Mouse (Mus musculus) heart, postnatal 0 days (tissue): ENCODE data around the gene Nipsnap1. TPM values are rescaled to one million over a fixed set of nuclear protein-coding genes. Genes with fewer than 3 reads are reported as not detected.

Experiments used
- ATAC-seq: fragments of 200-750 bp; cut with Nextera tagmentation; 2 replicates; pipeline ENCODE4 v1.8.0; 2017; ENCODE audit warnings: low read depth, moderate number of reproducible peaks, moderate library complexity; ENCODE audit not compliant: insufficient read depth
- DNase-seq: peaks from one replicate; pipeline ENCODE4 v3.0.0-alpha.2; 2016; ENCODE audit warnings: low spot score
- H3K27ac ChIP-seq: fragments of 300-500 bp; sonication (generic); 2 replicates; pipeline ENCODE4 v1.5.1; 2014; ENCODE audit warnings: low read depth, mild to moderate bottlenecking
- H3K27me3 ChIP-seq: fragments of 300-500 bp; sonication (generic); 2 replicates; pipeline ENCODE4 v1.6.1; 2014; ENCODE audit warnings: low read length, mixed read lengths; ENCODE audit not compliant: control insufficient read depth, insufficient read depth
- H3K36me3 ChIP-seq: fragments of 300-500 bp; sonication (generic); replicated peaks from 2 replicates; pipeline ENCODE4 v1.6.1; 2014; ENCODE audit warnings: low read length, mixed read lengths; ENCODE audit not compliant: control insufficient read depth, insufficient read depth
- H3K4me1 ChIP-seq: fragments of 300-500 bp; sonication (generic); 2 replicates; pipeline ENCODE4 v1.6.1; 2014; ENCODE audit warnings: antibody characterized with exemption; ENCODE audit not compliant: control insufficient read depth, insufficient read depth
- H3K4me2 ChIP-seq: fragments of 300-500 bp; sonication (generic); 2 replicates; pipeline ENCODE4 v1.6.1; 2014; ENCODE audit warnings: low read depth, mild to moderate bottlenecking, low read length, moderate library complexity
- H3K4me3 ChIP-seq: fragments of 300-500 bp; sonication (generic); 2 replicates; pipeline ENCODE4 v1.5.1; 2014; ENCODE audit warnings: low read depth, low read length
- H3K9ac ChIP-seq: fragments of 300-500 bp; sonication (generic); replicated peaks from 2 replicates; pipeline ENCODE4 v1.6.1; 2014; ENCODE audit warnings: low read depth, low read length, mixed read lengths
- H3K9me3 ChIP-seq: fragments of 300-500 bp; sonication (generic); replicated peaks from 2 replicates; pipeline ENCODE4 v1.6.1; 2016; ENCODE audit warnings: low read length; ENCODE audit not compliant: control insufficient read depth
- CTCF ChIP-seq: IDR thresholded peaks from 2 replicates; pipeline ENCODE4 v1.5.1; 2016; ENCODE audit warnings: antibody characterized with exemption, control low read depth, low read depth
- EP300 ChIP-seq: IDR thresholded peaks from 2 replicates; pipeline ENCODE4 v1.6.1; 2016; ENCODE audit warnings: antibody characterized with exemption, low read depth
- WGBS: fragments of 180-500 bp; shearing (Covaris S2); extraction: QIAGEN DNeasy Blood & Tissue Kit; methylation state at CpG from one replicate; pipeline ENCODE4 v1.1.7; 2014; 5-methylcytosine and 5-hydroxymethylcytosine counted together
- polyA plus RNA-seq: library from polyadenylated mRNA; unstranded; fragments of >200 nt; fragmentation: Nextera tagmentation; extraction: Ambion mirVana; gene quantifications from 2 replicates; pipeline ENCODE4 v1.2.1, GENCODE M21; 2015
- total RNA-seq: library from RNA; depleted of rRNA; stranded (reverse); fragments of >200 nt; gene quantifications from 2 replicates; pipeline ENCODE4 v1.2.3, GENCODE M21; 2014; ENCODE audit warnings: low replicate concordance

The Nipsnap1 gene
- total and polyA plus RNA-seq, 2 experiments from 2014 or later: 7.4 to 10.1 TPM

DNA sequence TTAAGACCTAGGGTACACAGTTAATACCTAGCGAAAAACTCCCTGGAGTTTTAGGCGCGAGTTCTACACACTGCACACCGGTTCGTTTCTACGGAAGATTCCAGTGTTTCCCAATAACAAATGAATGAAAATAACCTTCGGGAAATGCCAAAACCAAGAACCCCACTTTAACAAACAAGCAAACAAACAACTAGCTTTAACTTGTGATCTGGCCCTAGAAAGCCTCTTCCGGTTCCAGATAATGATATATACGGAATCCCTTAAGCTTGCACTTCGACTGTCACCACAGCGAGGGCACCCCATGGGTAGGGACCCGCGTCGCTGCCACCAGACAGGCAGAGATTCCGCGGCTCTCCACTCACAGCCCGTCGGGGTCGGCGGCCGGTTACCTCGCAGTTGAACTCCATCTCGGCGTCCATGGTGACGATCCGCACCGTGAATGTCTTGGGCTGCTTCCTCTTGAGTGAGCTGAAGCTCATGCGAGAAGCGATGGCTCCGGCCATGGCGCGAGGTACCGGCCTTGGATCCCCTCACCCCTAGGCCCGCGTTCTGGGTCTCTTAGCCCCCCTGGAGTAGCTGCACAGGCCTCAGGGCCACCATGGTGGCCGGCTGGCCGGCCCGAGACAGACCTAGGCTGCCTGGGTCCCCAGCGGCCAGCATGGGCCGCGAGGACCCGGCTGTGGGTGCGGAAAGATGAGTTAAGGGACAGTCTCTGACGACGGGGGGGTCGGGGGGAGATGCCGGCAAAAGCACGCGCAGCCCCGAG, 25.1 kb upstream of the Nipsnap1 start:
- ATAC-seq (peak; percentile 33), DNase-seq (peak; percentile 58)
- WGBS: 2% methylated on average over 50 of the region's 50 CpGs
- H3K4me3 ChIP-seq: peak overlapping the region; percentile 81
- H3K27me3 ChIP-seq: no peaks in the 10 kb centered on the region
- H3K36me3 ChIP-seq: no peaks in the 10 kb centered on the region
- H3K9ac ChIP-seq: peak overlapping the region; percentile 93
- H3K27ac ChIP-seq: peak overlapping the region; percentile 83
- H3K4me2 ChIP-seq: peak overlapping the region; percentile 82
- no peak for TF ChIP-seq CTCF
- TF ChIP-seq EP300: no peak
- peaks cover 10% of the 10 kb centered on the region; the same call in 1 of the 2 replicates for H3K4me1 ChIP-seq
- H3K9me3 ChIP-seq: no peaks in the 10 kb centered on the region

DNA sequence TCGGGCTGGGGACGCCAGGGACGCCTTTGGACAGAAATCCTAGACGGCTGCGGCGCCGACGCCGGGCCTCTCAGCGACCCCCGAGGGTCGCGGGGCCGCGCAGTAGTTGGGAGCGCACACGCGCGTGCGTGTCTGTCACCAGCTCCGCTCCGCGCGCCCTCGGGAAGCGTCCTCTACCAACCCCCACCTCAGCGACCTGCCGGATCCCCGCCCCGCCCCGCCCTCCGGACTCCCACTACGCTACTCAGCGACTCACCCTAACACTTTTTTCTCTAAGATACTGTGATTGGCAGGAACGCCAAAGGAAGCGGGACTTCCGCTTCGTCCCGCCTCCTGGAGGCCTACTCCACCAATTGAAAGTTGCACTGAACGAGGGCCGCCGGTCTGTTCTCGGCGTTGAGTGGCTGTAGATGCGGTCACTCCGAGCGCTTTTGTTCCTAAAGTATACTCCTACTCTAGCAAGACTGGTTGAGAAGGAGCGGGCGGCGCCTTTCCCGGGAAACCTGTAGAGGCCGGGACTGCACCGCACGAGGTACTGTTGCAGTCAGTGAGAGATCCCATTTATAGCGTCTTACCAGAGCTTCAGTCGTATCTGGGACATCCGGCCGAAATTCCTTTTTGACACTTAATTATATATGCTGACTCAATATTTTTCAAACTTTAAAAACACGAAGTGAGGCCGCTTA, 24.4 kb upstream of the Nipsnap1 start, which contains the start of gene Nf2:
TSS of gene Nf2 (minus strand) at position 279 of the 686 bp plus-strand sequence.
- 0 out of 2 replicates have a peak, but pooled peaks have one; percentile 10 for TF ChIP-seq CTCF
- TF ChIP-seq EP300: no peak
- peak; percentile 99 for DNase-seq
- Histone ChIP-seq H3K27ac (peak within 1 kb of the TSS; percentile 83), H3K4me3 (peak within 1 kb of the TSS; percentile 81), H3K27me3 (no peaks in the 10 kb centered on the region), H3K4me2 (peak within 1 kb of the TSS; percentile 82), H3K36me3 (no peaks in the 10 kb centered on the region), H3K9ac (peak within 1 kb of the TSS; percentile 93), H3K4me1 (peaks cover 10% of the 10 kb centered on the region; the same call in 1 of the 2 replicates), H3K9me3 (no peaks in the 10 kb centered on the region)
- under 1% methylated on average over 56 of the region's 60 CpGs for WGBS
- peak; percentile 98 for ATAC-seq

DNA sequence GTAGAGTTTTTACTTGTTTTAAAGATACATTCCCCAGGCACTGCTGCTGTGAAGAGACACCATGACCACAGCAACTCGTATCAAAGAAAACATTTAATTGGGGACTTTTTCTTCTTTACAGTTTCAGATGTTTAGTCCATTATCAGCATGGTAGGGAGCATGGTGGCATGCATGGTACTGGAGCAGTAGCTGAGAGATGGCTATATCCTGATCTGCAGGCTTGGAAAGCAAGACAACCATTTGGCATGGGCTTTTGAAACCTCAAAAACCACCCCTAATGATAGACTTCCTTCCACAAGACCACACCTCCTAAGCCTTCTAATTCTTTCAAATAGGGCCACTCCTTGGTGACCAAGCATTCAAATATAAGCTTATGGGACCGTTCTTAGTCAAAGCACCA, 23.3 kb upstream of the Nipsnap1 start:
- DNase-seq (no peak), ATAC-seq (no peak)
- Histone ChIP-seq H3K4me3 (no peak overlapping the region), H3K9ac (no peak overlapping the region), H3K27me3 (no peaks in the 10 kb centered on the region), H3K4me1 (peaks cover 10% of the 10 kb centered on the region; the same call in 1 of the 2 replicates), H3K4me2 (no peak overlapping the region), H3K9me3 (no peaks in the 10 kb centered on the region), H3K36me3 (no peaks in the 10 kb centered on the region), H3K27ac (no peak overlapping the region)
- WGBS: 93% methylated on average over 2 of the region's 2 CpGs
- TF ChIP-seq CTCF (no peak), EP300 (no peak)

DNA sequence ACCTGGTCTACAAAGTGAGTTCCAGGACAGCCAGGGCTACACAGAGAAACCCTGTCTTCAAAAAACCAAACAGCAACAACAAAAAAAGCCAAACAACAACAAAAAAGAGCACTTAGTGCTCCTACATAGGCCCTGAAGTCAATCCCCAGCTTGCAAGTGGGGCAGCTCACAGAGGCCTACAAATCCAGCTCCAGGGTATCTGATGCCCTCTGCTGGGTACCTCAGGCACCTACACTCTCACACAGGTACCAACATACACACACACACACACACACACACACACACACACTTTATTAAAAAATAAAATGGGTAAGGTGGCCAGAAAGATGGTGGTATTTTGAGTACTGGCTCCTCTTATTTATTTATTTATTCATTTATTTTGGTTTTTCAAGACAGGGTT, 20.7 kb upstream of the Nipsnap1 start:
- Histone ChIP-seq H3K4me1 (peaks cover 5% of the 10 kb centered on the region; the same call in 1 of the 2 replicates), H3K27me3 (no peaks in the 10 kb centered on the region), H3K9me3 (no peaks in the 10 kb centered on the region), H3K36me3 (no peaks in the 10 kb centered on the region), H3K4me2 (no peak overlapping the region), H3K9ac (no peak overlapping the region), H3K4me3 (no peak overlapping the region), H3K27ac (no peak overlapping the region)
- DNase-seq (no peak), ATAC-seq (no peak)
- TF ChIP-seq EP300: no peak
- TF ChIP-seq CTCF: no peak

DNA sequence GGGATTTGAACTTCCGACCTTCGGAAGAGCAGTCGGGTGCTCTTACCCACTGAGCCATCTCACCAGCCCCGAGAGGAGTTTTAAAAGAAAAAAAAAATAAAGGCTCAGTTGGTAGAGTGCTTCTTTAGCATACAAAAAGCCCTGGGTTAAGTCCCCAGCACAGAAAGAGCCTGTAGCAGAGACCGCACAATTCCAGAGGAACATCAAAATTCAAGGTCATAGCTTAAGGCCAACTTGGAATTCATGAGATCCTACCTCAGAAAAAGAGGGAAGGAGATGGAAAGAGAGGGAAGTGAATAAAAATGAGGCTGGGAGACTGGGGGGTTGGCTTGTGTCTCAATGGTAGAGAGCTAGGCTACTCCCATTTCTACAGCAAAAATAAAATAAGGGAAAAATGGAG, 19.6 kb upstream of the Nipsnap1 start:
- H3K9ac ChIP-seq: no peak overlapping the region
- DNase-seq: no peak
- no peaks in the 10 kb centered on the region for H3K27me3 ChIP-seq
- H3K9me3 ChIP-seq: no peaks in the 10 kb centered on the region
- no peak overlapping the region for H3K4me3 ChIP-seq
- 83% methylated on average over 5 of the region's 5 CpGs for WGBS
- H3K4me2 ChIP-seq: no peak overlapping the region
- H3K36me3 ChIP-seq: no peaks in the 10 kb centered on the region
- no peaks in the 10 kb centered on the region for H3K4me1 ChIP-seq
- ATAC-seq: no peak
- no peak for TF ChIP-seq EP300
- TF ChIP-seq CTCF: no peak
- no peak overlapping the region for H3K27ac ChIP-seq
